In genomic region chr3:86311406-86311805, GRCm38 (mm10) we compare ENCODE assay signal across 14 mouse cellular contexts.
"Had no signal": no experiment of that assay in that cellular context is flagged by ENCODE, and none has a peak within 500 bp of the region (broad histone marks: within the 10 kb centered on the region; RNA-seq: fewer than 3 reads in every experiment).

No protein-coding gene starts in this region.

- H3K4me1 ChIP-seq: midbrain, embryonic 13.5 days; midbrain, embryonic 15.5 days; neural tube, embryonic 12.5 days; stomach, embryonic 15.5 days had no signal

- H3K27ac ChIP-seq: midbrain, embryonic 13.5 days; midbrain, embryonic 15.5 days; neural tube, embryonic 12.5 days; stomach, embryonic 15.5 days; stomach, postnatal 0 days had no signal

- H3K9me3 ChIP-seq: megakaryocyte, embryonic 14.5 days; midbrain, embryonic 13.5 days; midbrain, embryonic 15.5 days; neural tube, embryonic 12.5 days; stomach, embryonic 15.5 days had no signal

- H3K4me2 ChIP-seq: lung, embryonic 14.5 days; midbrain, embryonic 11.5 days; midbrain, embryonic 13.5 days; midbrain, embryonic 15.5 days; neural tube, embryonic 12.5 days; stomach, embryonic 15.5 days had no signal

- H3K36me3 ChIP-seq: midbrain, embryonic 13.5 days; midbrain, embryonic 15.5 days; neural tube, embryonic 12.5 days; stomach, embryonic 15.5 days had no signal

- H3K27me3 ChIP-seq: megakaryocyte, embryonic 14.5 days; midbrain, embryonic 13.5 days; midbrain, embryonic 15.5 days; neural tube, embryonic 12.5 days; stomach, embryonic 15.5 days had no signal

- DNase-seq: lung, adult 18-20 months; lung, embryonic 14.5 days; lung, postnatal 10 days; lung, postnatal 4 days; right cerebral cortex, postnatal 14 days; thymus, postnatal 14 days; thymus, postnatal 36 days had no signal

- ATAC-seq: midbrain, embryonic 13.5 days; midbrain, embryonic 15.5 days had no signal

- H3K9ac ChIP-seq: lung, embryonic 14.5 days; midbrain, embryonic 13.5 days; midbrain, embryonic 15.5 days; neural tube, embryonic 12.5 days; stomach, embryonic 15.5 days had no signal

- H3K4me3 ChIP-seq: megakaryocyte, embryonic 14.5 days; midbrain, embryonic 13.5 days; midbrain, embryonic 15.5 days; neural tube, embryonic 12.5 days; stomach, embryonic 15.5 days had no signal
